Mouse (Mus musculus) heart, postnatal 25 days (tissue): Measurements from ENCODE around the gene Ssbp1. TPM values are rescaled to one million over a fixed set of nuclear protein-coding genes. Genes with fewer than 3 reads are reported as not detected.

ENCODE experiments used
- DNase-seq: peaks from one replicate; pipeline ENCODE4 v3.0.0; 2022; ENCODE audit warnings: low spot score
- intact Hi-C: fragments of 180-260 bp; cut with DNase I; formaldehyde crosslinking; loops from one replicate; pipeline ENCODE4 v1.15.1; 2025
- total RNA-seq, 2 experiments: library from RNA; stranded (reverse); gene quantifications; 2 replicates each; pipeline ENCODE4 v1.2.3; 2021

Gene Ssbp1
- total RNA-seq, 2 experiments from 2014 or later: 33.0 to 33.8 TPM

DNA sequence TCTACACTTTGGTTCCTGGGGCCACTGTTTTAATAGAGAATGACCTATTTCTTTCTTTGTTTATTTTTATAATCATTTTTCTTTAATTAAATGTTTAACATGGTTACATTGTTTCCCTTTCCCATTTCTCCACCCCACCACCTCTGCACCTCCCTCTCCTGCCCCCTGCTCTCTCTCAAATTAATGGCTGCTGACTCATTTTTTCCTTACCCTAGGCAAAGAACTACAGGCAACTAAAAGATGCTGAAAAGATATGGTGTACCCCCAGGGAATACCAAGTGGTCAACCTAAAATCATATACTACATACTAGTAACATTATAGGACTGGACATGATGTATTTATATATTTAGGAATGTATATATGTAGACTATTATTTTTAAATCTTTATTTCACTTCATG lies 22.5 kb upstream of the Ssbp1 start:
- intact Hi-C loops: no loop called here
- no peak for DNase-seq

DNA sequence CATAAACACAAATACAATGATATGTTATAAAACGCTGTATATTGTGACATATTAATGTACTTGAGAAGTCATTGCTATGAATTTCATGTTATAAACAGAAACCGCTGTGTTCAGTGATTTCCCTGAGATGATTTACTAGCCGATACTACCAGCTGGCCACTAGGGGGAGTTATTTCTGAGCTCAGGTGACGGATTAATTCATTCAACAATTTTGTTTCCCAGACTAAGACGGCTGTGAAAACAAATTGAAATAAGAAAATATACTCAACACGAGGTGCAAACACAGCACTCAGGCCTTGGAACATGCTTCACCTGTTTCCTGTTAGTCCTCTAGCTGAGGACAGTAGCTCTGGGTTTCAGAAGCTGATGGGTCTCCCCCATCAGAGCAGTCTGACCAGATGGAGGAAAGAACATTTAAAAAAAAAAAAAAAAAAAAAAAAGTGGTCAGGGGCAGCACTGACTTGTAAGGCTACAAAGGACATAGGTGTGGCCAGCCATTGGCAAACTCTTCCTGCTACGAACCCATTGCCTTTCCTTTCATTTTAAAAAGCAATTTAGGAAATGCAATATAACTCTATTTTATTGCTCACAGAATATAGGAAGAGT lies 16.6 kb upstream of the Ssbp1 start:
- intact Hi-C loops: no loop called here
- no peak for DNase-seq

DNA sequence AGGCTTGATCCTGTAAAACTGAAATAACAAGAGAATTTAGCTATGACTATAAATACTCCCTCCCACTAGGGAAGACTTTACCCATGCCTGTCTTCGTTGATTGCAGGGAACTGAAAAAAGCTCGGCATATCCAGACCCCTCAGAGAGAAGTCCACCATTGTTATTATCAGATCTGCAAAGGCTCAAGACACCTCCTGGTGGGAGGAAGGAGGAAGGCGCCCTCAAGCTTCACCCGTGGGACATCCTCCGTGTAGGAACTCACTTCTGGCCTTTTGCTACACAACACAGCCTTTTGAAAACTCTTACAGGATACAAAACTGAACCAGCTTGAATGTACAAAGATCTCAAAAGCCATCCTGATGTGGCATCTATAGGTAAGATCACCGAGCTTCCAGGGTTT lies 5.4 kb upstream of the Ssbp1 start:
- intact Hi-C loops: loop anchor here (5.0 kb wide), 1 partner anchor 653 kb away; the partner anchor contains the start of gene Mrps33

DNA sequence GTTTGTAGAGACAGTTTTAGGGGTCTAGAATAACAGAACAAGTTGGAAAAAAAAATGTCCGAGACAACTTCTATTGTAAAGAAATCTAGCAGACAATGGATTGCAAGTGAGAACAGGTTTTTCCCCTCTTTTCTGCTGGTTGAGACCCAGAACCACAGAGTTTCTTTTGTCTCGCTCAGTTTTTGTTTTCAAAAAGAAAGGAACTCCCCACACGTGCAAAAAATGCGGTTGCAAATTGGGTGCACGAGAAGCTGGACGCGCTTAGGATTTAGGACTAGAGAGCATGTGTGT lies 513 bp downstream of the Ssbp1 start:
- no peak for DNase-seq
- intact Hi-C loops: loop anchor here (1.0 to 2.0 kb wide), 2 partner anchors 35 to 146 kb away; partner anchors contain the start of genes Agk and E330009J07Rik

More for the DNA sequence above, 5.4 kb upstream of the Ssbp1 start:
- no peak for DNase-seq

DNA sequence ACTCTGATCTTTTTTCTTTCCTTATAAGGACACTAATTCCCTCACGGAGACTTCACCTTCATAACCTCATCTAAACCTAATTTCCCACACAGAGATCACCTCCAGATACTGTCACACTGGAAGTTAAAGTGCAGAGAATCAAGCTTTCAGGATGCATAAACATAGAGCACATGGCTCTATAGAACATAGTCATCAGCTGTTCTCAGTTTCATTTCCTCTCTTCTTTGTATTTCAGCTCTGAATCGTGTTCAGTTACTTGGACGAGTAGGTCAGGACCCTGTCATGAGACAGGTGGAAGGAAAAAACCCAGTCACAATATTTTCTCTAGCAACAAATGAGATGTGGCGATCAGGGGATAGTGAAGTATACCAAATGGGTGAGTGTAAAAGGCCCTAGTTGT lies 5.0 kb downstream of the Ssbp1 start:
- intact Hi-C loops: no loop called here
- no peak for DNase-seq

GRCm38 (mm10) chr6:40479705-40480104 lies 8.6 kb downstream of the Ssbp1 start:
- DNase-seq: no peak
- intact Hi-C loops: loop anchor here (5.0 kb wide), 1 partner anchor 208 kb away; no protein-coding TSS in a partner anchor

GRCm38 (mm10) chr6:40482318-40482717 lies 11.2 kb downstream of the Ssbp1 start:
- intact Hi-C loops: loop anchor here (5.0 kb wide), 1 partner anchor 205 kb away; no protein-coding TSS in a partner anchor
- no peak for DNase-seq

DNA sequence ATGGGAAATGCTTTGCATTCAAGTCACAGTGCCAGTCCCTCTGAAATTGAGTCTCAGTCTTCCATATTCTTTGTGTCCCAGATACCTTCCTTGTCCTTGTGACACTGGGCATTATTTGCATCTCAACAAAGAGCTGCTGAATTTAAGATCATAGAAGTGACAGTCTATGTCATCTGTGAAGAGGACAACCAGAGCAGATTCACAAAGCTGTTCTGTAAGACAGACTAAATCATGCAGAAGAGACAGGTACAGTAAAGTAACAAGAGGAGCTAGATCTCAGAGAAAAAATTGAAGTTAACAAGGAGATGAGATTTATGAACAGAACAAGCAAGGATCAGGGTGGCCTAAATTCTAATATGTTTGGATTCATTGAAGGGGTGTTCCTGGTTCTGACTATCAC lies 19.8 kb downstream of the Ssbp1 start, which contains the start of gene Tas2r137:
TSS of gene Tas2r137 (plus strand) at position 301 of the 400 bp plus-strand sequence.
- DNase-seq: no peak
- intact Hi-C loops: no loop called here

DNA sequence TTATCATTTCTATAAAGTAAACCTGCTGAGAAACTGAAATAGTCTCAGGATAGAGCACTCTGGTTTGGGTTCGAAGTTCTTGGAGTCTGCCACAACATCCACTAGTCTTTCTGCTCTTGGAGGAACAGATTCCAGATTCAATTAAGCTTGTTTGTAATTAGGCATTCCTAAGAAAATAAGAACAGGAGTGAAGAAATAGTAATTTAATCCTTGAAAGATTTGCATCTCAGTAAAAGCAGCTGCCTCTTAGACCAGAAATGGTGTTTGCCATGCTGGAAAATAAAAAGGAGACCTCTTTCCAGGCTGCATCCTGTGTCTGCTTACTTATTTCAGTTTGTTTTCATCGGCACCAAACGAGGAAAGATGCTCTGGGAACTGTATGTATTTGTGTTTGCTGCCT lies 22.1 kb downstream of the Ssbp1 start, which contains the start of gene Tas2r108:
TSS of gene Tas2r108 (plus strand) at position 301 of the 400 bp plus-strand sequence.
- intact Hi-C loops: no loop called here
- no peak for DNase-seq

DNA sequence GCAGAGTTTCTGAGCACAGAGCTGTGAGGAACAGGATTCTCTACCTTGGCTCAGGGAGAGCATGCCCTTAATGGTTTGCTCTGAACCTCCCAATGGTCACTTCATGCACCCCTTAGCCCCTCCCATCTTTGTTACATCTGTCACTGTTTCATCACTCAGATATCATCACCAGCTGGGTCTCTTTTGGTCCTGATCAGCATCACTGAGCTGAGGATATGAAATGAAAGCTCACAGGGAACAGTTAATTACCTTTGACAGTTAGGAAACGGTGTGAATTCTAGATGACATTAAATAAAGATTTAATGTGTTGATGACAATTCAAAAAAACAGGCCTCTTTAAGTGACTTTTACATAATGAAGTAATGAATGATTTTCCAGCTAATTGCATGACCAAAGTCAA lies 48.3 kb downstream of the Ssbp1 start, which contains the start of gene Prss37:
TSS of gene Prss37 (minus strand) at position 101 of the 400 bp plus-strand sequence.
- DNase-seq: no peak
- intact Hi-C loops: no loop called here

Other genes starting within 250 kb of the Ssbp1 start
- 10 to 100 TPM; 16.2 to 20.2 TPM for gene Agk, start 146.2 kb upstream of the Ssbp1 start, total RNA-seq
- gene E330009J07Rik, start 35.2 kb upstream of the Ssbp1 start, total RNA-seq: 1 to 10 TPM; 2.7 to 4.0 TPM
- not detected for gene Wee2, start 32.3 kb upstream of the Ssbp1 start, total RNA-seq
- not detected for gene Tas2r137, start 19.9 kb downstream of the Ssbp1 start, total RNA-seq
- not detected for gene Tas2r108, start 22.2 kb downstream of the Ssbp1 start, total RNA-seq
- not detected for gene Prss37, start 48.2 kb downstream of the Ssbp1 start, total RNA-seq
- not detected for gene Olfr461, start 83.7 kb downstream of the Ssbp1 start, total RNA-seq
- gene Olfr460, start 98.1 kb downstream of the Ssbp1 start, total RNA-seq: not detected
- 1 to 10 TPM; 1.1 to 1.6 TPM for gene Clec5a, start 114.5 kb downstream of the Ssbp1 start, total RNA-seq
- not detected for gene Tas2r138, start 142.0 kb downstream of the Ssbp1 start, total RNA-seq
- gene Mgam, start 157.5 kb downstream of the Ssbp1 start, total RNA-seq: under 1 TPM; 0.36 to 0.45 TPM